Mouse (Mus musculus) embryonic facial prominence, embryonic 12.5 days (tissue): ENCODE data around the gene Crat. TPM values are rescaled to one million over a fixed set of nuclear protein-coding genes. Genes with fewer than 3 reads are reported as not detected.
"Not testable (repeated sequence)": the region's sequence is repeated elsewhere in the genome, so short reads cannot be mapped to it uniquely, and the experiment has no call there.

Source experiments
- ATAC-seq: fragments of 200-750 bp; cut with Nextera tagmentation; 2 replicates; pipeline ENCODE4 v1.8.0; 2017; ENCODE audit not compliant: insufficient number of reproducible peaks, insufficient read depth, low FRiP score, low TSS enrichment
- H3K27ac ChIP-seq: fragments of 300-500 bp; sonication (generic); 2 replicates; pipeline ENCODE4 v1.5.1; 2016; ENCODE audit warnings: mild to moderate bottlenecking
- H3K27me3 ChIP-seq: fragments of 300-500 bp; sonication (generic); 2 replicates; pipeline ENCODE4 v1.6.1; 2016; ENCODE audit warnings: mild to moderate bottlenecking, moderate library complexity
- H3K36me3 ChIP-seq: fragments of 300-500 bp; sonication (generic); 2 replicates; pipeline ENCODE4 v1.6.1; 2016; ENCODE audit warnings: mild to moderate bottlenecking
- H3K4me1 ChIP-seq: fragments of 300-500 bp; sonication (generic); 2 replicates; pipeline ENCODE4 v1.6.1; 2016
- H3K4me2 ChIP-seq: fragments of 300-500 bp; sonication (generic); replicated peaks from 2 replicates; pipeline ENCODE4 v1.6.1; 2016; ENCODE audit warnings: mild to moderate bottlenecking, moderate library complexity
- H3K4me3 ChIP-seq: fragments of 300-500 bp; sonication (generic); 2 replicates; pipeline ENCODE4 v1.5.1; 2016; ENCODE audit warnings: mild to moderate bottlenecking
- H3K9ac ChIP-seq: fragments of 300-500 bp; sonication (generic); 2 replicates; pipeline ENCODE4 v1.6.1; 2016; ENCODE audit warnings: mild to moderate bottlenecking, moderate library complexity
- H3K9me3 ChIP-seq: fragments of 300-500 bp; sonication (generic); 2 replicates; pipeline ENCODE4 v1.6.1; 2016; ENCODE audit warnings: mild to moderate bottlenecking, moderate library complexity
- WGBS: fragments of 180-500 bp; shearing (Covaris S2); methylation state at CpG from one replicate; pipeline ENCODE4 v1.1.7; 2016; 5-methylcytosine and 5-hydroxymethylcytosine counted together
- polyA plus RNA-seq: library from polyadenylated mRNA; unstranded; fragments of >200 nt; fragmentation: Nextera tagmentation; extraction: Ambion mirVana; gene quantifications from 2 replicates; pipeline ENCODE4 v1.2.1, GENCODE M21; 2016

Crat gene
- polyA plus RNA-seq, 1 experiment from 2014 or later = 23.8 TPM

DNA sequence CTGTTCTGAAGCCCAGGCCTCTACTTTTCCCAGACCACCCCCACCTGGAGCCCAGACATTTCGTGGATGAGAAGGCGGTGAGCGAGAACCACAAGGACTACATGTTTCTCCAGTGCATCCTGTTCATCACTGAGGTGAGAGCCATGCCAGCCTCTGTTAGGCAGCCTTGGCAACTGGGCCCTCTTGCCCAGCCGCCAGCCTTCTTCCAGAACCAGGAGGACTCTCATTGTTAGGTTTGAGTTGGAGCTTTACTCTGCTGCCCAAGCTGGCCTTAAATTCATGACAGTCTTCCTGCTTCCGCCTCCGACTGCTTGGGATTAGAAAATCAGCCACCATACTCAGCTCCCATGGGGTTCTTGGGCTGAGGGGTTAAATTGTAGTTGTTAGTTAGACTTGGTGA lies 24.0 kb upstream of the Crat start:
- Histone ChIP-seq H3K4me3 (no peak overlapping the region), H3K27ac (peak overlapping the region; percentile 100), H3K9me3 (no peaks in the 10 kb centered on the region), H3K4me2 (no peak overlapping the region), H3K4me1 (peaks cover 51% of the 10 kb centered on the region), H3K27me3 (no peaks in the 10 kb centered on the region), H3K36me3 (peaks cover 58% of the 10 kb centered on the region), H3K9ac (no peak overlapping the region)
- no peak for ATAC-seq
- 90% methylated on average over 6 of the region's 6 CpGs for WGBS

DNA sequence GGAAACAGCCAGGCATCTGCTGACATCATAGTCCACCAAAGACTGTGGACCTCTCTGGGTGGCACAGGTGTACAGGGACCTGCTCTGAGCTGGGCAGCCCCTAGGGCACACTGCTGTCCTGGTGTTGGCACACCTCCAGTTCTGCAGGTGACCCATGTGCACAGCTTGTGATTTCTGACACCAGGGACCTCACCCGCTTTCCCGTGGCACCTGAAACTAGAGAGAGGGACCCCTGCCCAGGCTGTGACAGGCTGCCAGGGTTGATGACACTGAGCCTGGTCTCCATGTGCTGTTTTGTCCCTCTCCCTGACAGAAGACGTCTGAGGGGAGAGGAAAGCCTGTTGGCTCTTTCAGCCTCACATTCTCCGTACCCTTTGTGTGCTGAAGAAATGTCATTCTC lies 22.2 kb upstream of the Crat start:
- peaks cover 56% of the 10 kb centered on the region for H3K36me3 ChIP-seq
- H3K27ac ChIP-seq = no peak overlapping the region
- H3K4me2 ChIP-seq = no peak overlapping the region
- 86% methylated on average over 4 of the region's 4 CpGs for WGBS
- no peak for ATAC-seq
- peaks cover 32% of the 10 kb centered on the region for H3K4me1 ChIP-seq
- H3K4me3 ChIP-seq = no peak overlapping the region
- no peaks in the 10 kb centered on the region for H3K27me3 ChIP-seq
- no peaks in the 10 kb centered on the region for H3K9me3 ChIP-seq
- no peak overlapping the region for H3K9ac ChIP-seq

DNA sequence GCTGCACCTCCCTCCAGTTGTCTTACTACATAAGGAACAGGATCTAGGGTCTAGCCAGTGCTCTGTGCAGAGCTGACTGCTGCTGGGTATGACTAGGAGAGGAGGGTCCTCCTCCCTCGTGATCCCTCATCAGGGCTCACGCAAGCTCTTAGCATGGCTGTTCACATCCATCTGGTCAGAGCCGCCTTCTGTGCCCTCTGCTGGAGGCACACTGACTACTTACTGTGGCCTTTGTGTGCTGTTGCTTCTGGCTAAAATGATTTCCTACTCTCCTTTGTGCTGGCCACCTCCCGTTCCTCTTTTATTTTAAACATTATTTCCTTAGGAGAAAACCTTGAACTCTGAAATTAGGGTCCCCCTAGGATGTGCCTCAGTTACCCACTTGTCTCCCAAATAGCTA lies 21.2 kb upstream of the Crat start:
- ATAC-seq = no peak
- Histone ChIP-seq H3K4me2 (no peak overlapping the region), H3K4me3 (no peak overlapping the region), H3K27me3 (no peaks in the 10 kb centered on the region), H3K9me3 (no peaks in the 10 kb centered on the region), H3K27ac (no peak overlapping the region), H3K9ac (no peak overlapping the region), H3K36me3 (peaks cover 65% of the 10 kb centered on the region), H3K4me1 (peaks cover 23% of the 10 kb centered on the region)
- 78% methylated on average over 4 of the region's 4 CpGs for WGBS

DNA sequence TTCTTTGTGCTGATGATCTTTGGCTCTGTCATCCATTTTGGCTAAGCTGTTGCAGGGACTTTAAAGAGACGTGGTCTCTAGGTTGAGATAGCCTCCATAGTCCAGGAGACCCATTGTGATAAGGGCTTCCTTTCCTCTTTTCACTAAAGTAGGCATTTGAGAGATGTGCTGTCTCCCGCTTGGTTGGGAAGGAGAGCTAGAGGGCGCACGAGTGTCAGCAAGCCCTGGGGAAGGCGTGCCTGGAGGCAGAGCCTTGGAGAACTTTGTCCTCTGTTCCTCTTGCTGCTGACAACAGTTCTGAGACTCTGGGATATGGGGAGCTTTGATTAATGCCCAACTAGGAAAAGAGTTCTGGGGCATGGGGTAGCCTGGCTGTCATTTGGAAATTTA lies 20.5 kb upstream of the Crat start:
- Histone ChIP-seq H3K4me1 (peaks cover 19% of the 10 kb centered on the region), H3K4me2 (no peak overlapping the region), H3K27me3 (no peaks in the 10 kb centered on the region), H3K27ac (no peak overlapping the region), H3K9me3 (no peaks in the 10 kb centered on the region), H3K9ac (no peak overlapping the region), H3K4me3 (no peak overlapping the region), H3K36me3 (peaks cover 71% of the 10 kb centered on the region)
- ATAC-seq = no peak
- WGBS = 78% methylated on average over 5 of the region's 5 CpGs

DNA sequence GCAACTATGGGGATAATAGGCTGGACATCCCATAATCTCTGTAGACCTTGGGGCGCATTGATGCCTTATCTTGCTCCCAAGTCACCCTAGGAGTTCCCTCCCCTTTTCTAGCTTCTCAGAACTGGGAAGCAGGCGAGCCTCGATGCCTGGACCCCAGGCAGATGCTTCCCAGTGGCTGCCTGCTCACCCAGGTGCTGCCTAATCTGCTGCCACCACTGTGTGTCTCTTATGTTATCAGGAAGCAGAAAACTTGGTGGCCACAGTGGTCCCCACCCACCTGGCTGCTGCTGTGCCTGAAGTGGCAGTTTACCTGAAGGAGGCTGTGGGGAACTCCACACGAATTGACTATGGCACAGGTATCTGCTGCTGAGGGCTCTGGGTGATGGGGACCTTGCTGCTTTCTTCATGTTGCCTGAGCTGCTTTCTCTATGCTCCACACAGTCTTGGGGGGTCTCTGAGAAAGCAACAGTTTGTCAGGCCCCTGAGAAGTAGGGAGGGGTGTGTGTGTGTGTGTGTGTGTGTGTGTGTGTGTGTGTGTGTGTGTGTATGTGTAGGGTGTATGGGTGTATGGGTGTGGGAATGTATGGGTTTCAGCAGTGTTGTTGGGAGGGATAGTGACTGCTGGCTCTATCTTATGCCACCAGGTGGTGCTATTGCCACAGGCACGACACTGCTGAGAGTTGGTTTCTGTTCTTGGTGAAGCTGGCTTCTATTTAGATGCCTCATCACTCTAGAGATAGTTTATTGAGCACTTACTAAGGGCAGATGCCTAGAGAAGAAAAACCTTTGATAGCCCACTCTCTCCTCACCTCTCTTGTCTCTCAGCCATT lies 19.9 kb upstream of the Crat start:
- H3K27me3 ChIP-seq = no peaks in the 10 kb centered on the region
- H3K4me1 ChIP-seq = peaks cover 13% of the 10 kb centered on the region
- ATAC-seq = no peak
- no peak overlapping the region for H3K4me3 ChIP-seq
- WGBS = 59% methylated on average over 5 of the region's 5 CpGs
- H3K9me3 ChIP-seq = no peaks in the 10 kb centered on the region
- H3K9ac ChIP-seq = no peak overlapping the region; the same call in 1 of the 2 replicates
- H3K4me2 ChIP-seq = no peak overlapping the region
- peaks cover 76% of the 10 kb centered on the region for H3K36me3 ChIP-seq
- H3K27ac ChIP-seq = peak overlapping the region; percentile 51

DNA sequence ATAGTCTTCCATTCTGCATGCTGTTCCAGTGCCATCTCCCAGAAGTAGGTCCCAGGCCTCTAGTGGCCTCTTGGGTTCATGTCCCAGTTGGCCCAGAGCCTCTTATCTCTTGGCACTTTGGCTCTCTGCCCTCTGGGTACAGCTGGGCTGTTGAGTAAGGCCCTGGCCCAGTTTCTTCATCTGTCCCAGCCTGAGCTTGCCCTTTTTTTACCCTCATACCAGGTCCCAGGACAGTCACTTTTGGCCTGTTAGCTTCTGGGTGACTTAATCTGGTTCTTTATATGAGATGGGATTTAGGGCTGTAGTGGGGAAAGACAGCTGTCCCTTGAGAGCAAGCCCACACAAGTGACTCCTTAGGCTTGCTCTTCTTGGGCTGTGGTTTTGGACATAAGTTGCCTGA lies 13.5 kb upstream of the Crat start:
- Histone ChIP-seq H3K9me3 (no peaks in the 10 kb centered on the region), H3K36me3 (peaks cover 80% of the 10 kb centered on the region), H3K9ac (no peak overlapping the region), H3K27ac (no peak overlapping the region), H3K4me3 (no peak overlapping the region), H3K4me1 (no peaks in the 10 kb centered on the region), H3K4me2 (no peak overlapping the region), H3K27me3 (no peaks in the 10 kb centered on the region)
- ATAC-seq = no peak

DNA sequence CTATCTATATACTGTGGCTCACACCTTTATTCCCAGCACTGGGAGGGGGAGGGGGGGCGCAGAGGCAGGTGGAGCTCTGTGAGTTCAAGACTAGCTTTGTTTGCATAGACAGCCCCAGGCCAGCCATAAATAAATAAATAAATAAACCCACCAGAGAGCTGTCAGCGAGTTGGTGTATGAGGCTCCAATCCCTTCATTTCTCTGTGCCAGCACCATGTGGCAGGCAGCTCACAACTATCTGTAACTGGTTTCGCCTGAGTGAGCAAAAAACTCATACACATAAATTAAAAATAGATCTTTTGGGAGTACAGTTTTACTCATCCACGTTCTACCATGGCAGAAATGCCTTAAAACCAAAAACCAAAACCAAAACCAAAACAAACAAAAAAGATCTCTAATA lies 5.8 kb upstream of the Crat start:
- Histone ChIP-seq H3K4me2 (no peak overlapping the region), H3K27me3 (no peaks in the 10 kb centered on the region), H3K4me1 (peaks cover 23% of the 10 kb centered on the region), H3K9ac (no peak overlapping the region), H3K27ac (no peak overlapping the region), H3K9me3 (no peaks in the 10 kb centered on the region), H3K36me3 (peaks cover 7% of the 10 kb centered on the region), H3K4me3 (no peak overlapping the region)
- WGBS = 73% methylated on average over 4 of the region's 4 CpGs
- no peak for ATAC-seq

DNA sequence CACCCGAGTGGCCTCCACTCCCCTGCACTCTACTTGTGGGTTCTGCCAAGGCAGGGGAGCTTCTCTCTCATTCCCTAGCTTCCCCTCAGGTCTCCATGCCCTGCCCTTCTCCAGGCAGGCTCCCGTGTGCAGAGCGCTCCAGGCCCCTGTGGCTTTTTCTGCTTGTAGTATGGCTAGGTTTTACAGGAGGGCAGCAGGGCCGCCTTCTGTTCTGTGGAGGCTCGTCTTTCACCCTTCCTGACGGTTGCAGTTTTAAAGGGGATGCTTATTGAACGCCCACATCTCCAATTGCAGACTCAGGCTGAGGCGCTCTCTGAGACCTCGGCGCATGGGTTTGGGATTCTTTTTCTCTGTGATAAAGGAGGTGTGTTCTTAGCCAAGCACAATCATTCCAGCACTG lies 3.5 kb upstream of the Crat start:
- Histone ChIP-seq H3K9me3 (no peaks in the 10 kb centered on the region), H3K27ac (peak overlapping the region; percentile 92), H3K36me3 (no peaks in the 10 kb centered on the region; the same call in 1 of the 2 replicates), H3K27me3 (no peaks in the 10 kb centered on the region), H3K9ac (peak overlapping the region; percentile 41), H3K4me2 (peak overlapping the region; percentile 38), H3K4me3 (peak overlapping the region; percentile 12; the same call in 1 of the 2 replicates), H3K4me1 (peaks cover 28% of the 10 kb centered on the region)
- no peak for ATAC-seq
- WGBS = 16% methylated on average over 10 of the region's 10 CpGs

DNA sequence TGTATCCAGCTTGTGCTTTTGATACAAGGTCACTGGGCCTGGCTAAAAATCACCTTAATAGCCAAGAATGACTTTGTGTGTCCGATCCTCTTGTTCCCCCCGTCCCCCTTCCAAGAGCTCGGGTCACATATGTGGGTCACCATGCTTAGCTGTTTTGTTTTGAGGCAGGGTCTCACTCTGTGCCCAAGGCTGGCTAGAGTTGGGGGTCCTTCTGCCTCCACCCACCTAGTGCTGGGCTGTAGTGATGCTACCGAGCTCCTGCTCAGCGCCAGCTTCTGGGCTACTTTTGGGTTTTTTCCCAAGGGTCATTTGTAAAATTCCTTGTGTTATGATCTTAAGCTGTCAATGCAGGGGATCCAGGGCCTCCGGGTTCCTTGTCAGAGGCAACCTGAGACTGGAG lies 2.6 kb upstream of the Crat start:
- Histone ChIP-seq H3K4me1 (peaks cover 28% of the 10 kb centered on the region), H3K4me3 (peak overlapping the region; percentile 12; the same call in 1 of the 2 replicates), H3K27me3 (no peaks in the 10 kb centered on the region), H3K9me3 (no peaks in the 10 kb centered on the region), H3K9ac (peak overlapping the region; percentile 41; the same call in 1 of the 2 replicates), H3K36me3 (no peaks in the 10 kb centered on the region; the same call in 1 of the 2 replicates), H3K4me2 (peak overlapping the region; percentile 38), H3K27ac (peak overlapping the region; percentile 92)
- 63% methylated on average over 6 of the region's 6 CpGs for WGBS
- ATAC-seq = no peak

DNA sequence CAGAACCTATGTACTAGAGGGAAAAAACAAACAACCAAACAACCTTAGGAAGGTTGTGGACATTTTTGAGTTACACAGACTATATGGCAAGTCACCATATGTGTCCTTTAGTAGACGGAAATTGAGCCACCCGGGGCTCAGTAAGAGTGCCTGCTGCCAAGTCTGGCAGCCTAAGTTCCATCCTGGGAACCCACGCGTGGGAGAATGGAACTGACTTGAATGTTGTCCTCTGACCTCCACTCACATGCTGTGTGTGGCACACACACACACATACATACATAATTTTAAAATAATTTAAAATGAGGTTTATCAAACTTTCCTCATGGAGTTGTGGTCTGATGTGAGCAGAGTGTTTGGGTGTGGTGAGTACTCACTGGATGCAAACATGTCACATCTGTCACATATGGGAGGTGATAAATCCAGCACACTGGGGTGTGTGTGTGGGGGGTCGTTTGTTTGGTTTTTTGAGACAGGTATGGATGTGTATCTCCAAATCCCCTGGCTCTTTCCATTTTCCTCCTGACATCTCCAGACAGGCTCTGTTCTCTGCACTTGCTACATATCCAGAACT lies 2.1 kb upstream of the Crat start:
- Histone ChIP-seq H3K36me3 (no peaks in the 10 kb centered on the region), H3K9me3 (no peaks in the 10 kb centered on the region), H3K27ac (peak overlapping the region; percentile 92), H3K4me3 (no peak overlapping the region), H3K4me1 (peaks cover 28% of the 10 kb centered on the region), H3K9ac (no peak overlapping the region), H3K27me3 (no peaks in the 10 kb centered on the region), H3K4me2 (peak overlapping the region; percentile 38; the same call in 1 of the 2 replicates)
- ATAC-seq = no peak
- 74% methylated on average over 5 of the region's 5 CpGs for WGBS

DNA sequence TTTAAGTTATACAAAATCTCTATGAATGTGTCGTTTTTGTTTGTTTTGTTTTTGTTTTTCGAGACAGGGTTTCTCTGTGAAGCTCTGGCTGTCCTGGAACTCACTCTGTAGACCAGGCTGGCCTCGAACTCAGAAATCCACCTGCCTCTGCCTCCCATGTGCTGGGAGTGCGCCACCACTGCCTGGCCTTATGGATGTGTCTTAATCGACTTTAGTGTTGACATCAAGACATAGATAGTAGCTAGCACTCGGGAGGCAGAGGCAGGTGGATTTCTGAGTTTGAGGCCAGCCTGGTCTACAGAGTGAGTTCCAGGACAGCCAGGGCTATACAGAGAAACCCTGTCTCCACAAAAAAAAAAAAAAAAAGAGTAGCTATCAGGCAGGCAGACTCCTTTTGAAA lies 1.5 kb upstream of the Crat start:
- Histone ChIP-seq H3K4me3 (peak overlapping the region; percentile 74; the same call in 1 of the 2 replicates), H3K4me2 (peak overlapping the region; percentile 76), H3K4me1 (peaks cover 28% of the 10 kb centered on the region)
- H3K27ac ChIP-seq, H3K27me3 ChIP-seq, H3K9me3 ChIP-seq, ATAC-seq, H3K36me3 ChIP-seq, H3K9ac ChIP-seq: not testable (repeated sequence)
- WGBS = 80% methylated on average over 6 of the region's 6 CpGs

DNA sequence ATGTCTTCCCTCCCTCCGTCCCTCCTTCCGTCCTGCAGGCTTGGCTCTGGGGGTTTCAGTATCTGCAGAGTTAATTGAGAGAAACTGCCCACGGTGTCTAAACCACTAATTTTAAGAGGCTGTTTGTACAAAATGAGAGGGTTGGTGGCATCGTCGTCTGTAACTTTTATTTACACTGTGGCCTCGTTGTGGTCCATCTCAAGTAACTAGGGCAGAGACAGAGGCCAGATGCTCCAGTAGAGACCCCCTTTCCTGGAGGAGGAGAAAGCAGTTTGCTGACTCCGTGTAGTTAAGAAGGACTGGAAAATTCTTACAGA lies 994 bp upstream of the Crat start:
- Histone ChIP-seq H3K4me1 (peaks cover 28% of the 10 kb centered on the region), H3K27me3 (no peaks in the 10 kb centered on the region), H3K4me3 (peak overlapping the region; percentile 74), H3K36me3 (no peaks in the 10 kb centered on the region), H3K9me3 (no peaks in the 10 kb centered on the region), H3K9ac (peak overlapping the region; percentile 82), H3K4me2 (peak overlapping the region; percentile 76), H3K27ac (peak overlapping the region; percentile 96)
- ATAC-seq = no peak
- WGBS = under 1% methylated on average over 7 of the region's 7 CpGs
